27 mouse cellular contexts compared by ENCODE assay signal in genomic region chr1:87532346-87532745, GRCm38 (mm10). TPM values are rescaled to one million over a fixed set of nuclear protein-coding genes. Genes with fewer than 3 reads are reported as not detected.
DNase-seq lines count a peak whose midpoint lies in the region; ATAC-seq and TF ChIP-seq lines count a peak whose summit lies in the region.
"Had no signal": no experiment of that assay in that cellular context is flagged by ENCODE, and none has a peak within 500 bp of the region (broad histone marks: within the 10 kb centered on the region; RNA-seq: fewer than 3 reads in every experiment).

No protein-coding gene starts in this region.

- 76% methylated on average over 4 of the region's 4 CpGs for WGBS in forebrain, postnatal 0 days
- 81% methylated on average over 4 of the region's 4 CpGs for WGBS in forebrain, embryonic 10.5 days
- WGBS in liver, embryonic 12.5 days (ENCODE audit: insufficient replicate concordance), result 66% methylated on average over 4 of the region's 4 CpGs
- WGBS in liver, embryonic 15.5 days (ENCODE audit: insufficient replicate concordance), result 57% methylated on average over 4 of the region's 4 CpGs

- no peak overlapping the region for H3K4me3 ChIP-seq in forebrain, postnatal 0 days (ENCODE audit: low read depth, low read length)
- H3K4me3 ChIP-seq in forebrain, embryonic 10.5 days, result no peak overlapping the region
- no peak overlapping the region for H3K4me3 ChIP-seq in liver, embryonic 12.5 days
- H3K4me3 ChIP-seq in liver, embryonic 15.5 days (replicated peaks), result no peak overlapping the region
- H3K4me3 ChIP-seq: forebrain, embryonic 12.5 days; forebrain, embryonic 15.5 days; gastrocnemius, adult 2 months; hindbrain, embryonic 13.5 days had no signal

- H3K4me2 ChIP-seq in forebrain, postnatal 0 days (ENCODE audit: low read depth), result no peak overlapping the region
- H3K4me2 ChIP-seq in liver, embryonic 12.5 days, result no peak overlapping the region
- no peak overlapping the region for H3K4me2 ChIP-seq in liver, embryonic 15.5 days
- H3K4me2 ChIP-seq: forebrain, embryonic 12.5 days; forebrain, embryonic 15.5 days; heart, embryonic 11.5 days; hindbrain, embryonic 13.5 days had no signal

- H3K4me1 ChIP-seq in forebrain, postnatal 0 days (ENCODE audit: insufficient read depth), result no peaks in the 10 kb centered on the region
- H3K4me1 ChIP-seq in forebrain, embryonic 10.5 days, result no peaks in the 10 kb centered on the region
- no peaks in the 10 kb centered on the region for H3K4me1 ChIP-seq in liver, embryonic 12.5 days
- H3K4me1 ChIP-seq in liver, embryonic 15.5 days (replicated peaks), result no peaks in the 10 kb centered on the region
- H3K4me1 ChIP-seq: forebrain, embryonic 12.5 days; forebrain, embryonic 15.5 days; hindbrain, embryonic 13.5 days had no signal

- H3K36me3 ChIP-seq in forebrain, postnatal 0 days (ENCODE audit: insufficient read depth), result no peaks in the 10 kb centered on the region
- no peaks in the 10 kb centered on the region for H3K36me3 ChIP-seq in forebrain, embryonic 10.5 days (replicated peaks)
- no peaks in the 10 kb centered on the region for H3K36me3 ChIP-seq in liver, embryonic 12.5 days
- H3K36me3 ChIP-seq in liver, embryonic 15.5 days (replicated peaks), result no peaks in the 10 kb centered on the region
- H3K36me3 ChIP-seq: forebrain, embryonic 12.5 days; forebrain, embryonic 15.5 days; hindbrain, embryonic 13.5 days had no signal

- H3K9ac ChIP-seq in forebrain, postnatal 0 days, result no peak overlapping the region
- no peak overlapping the region for H3K9ac ChIP-seq in liver, embryonic 12.5 days
- H3K9ac ChIP-seq in liver, embryonic 15.5 days, result no peak overlapping the region
- H3K9ac ChIP-seq: forebrain, embryonic 12.5 days; forebrain, embryonic 15.5 days; hindbrain, embryonic 13.5 days had no signal

- DNase-seq in forebrain, postnatal 0 days, result no peak
- no peak for DNase-seq in forebrain, embryonic 10.5 days (ENCODE audit: extremely low spot score, low spot score)
- no peak for DNase-seq in adrenal gland, postnatal 25 days
- no peak for DNase-seq in layer of hippocampus, adult 18-20 months (ENCODE audit: low spot score in 2 of 2)
- DNase-seq: adrenal gland, adult 8-10 months; adrenal gland, postnatal 36 days; cerebellum, adult 18-20 months; cerebellum, adult 9-10 months; cerebellum, postnatal 14 days; gastrocnemius, adult 2 months; gastrocnemius, postnatal 14 days had no signal

- H3K27ac ChIP-seq in forebrain, postnatal 0 days (ENCODE audit: low read depth, low read length), result 0 out of 2 replicates have a peak overlapping the region, but pooled peaks have one; percentile 9
- H3K27ac ChIP-seq in forebrain, embryonic 10.5 days, result no peak overlapping the region
- no peak overlapping the region for H3K27ac ChIP-seq in liver, embryonic 12.5 days
- no peak overlapping the region for H3K27ac ChIP-seq in liver, embryonic 15.5 days (replicated peaks)
- H3K27ac ChIP-seq: forebrain, embryonic 12.5 days; forebrain, embryonic 15.5 days; gastrocnemius, adult 2 months; hindbrain, embryonic 13.5 days had no signal

- H3K9me3 ChIP-seq in forebrain, postnatal 0 days (ENCODE audit: low read length), result no peaks in the 10 kb centered on the region
- no peaks in the 10 kb centered on the region for H3K9me3 ChIP-seq in forebrain, embryonic 10.5 days
- no peaks in the 10 kb centered on the region for H3K9me3 ChIP-seq in liver, embryonic 12.5 days (replicated peaks)
- no peaks in the 10 kb centered on the region for H3K9me3 ChIP-seq in liver, embryonic 15.5 days (replicated peaks)
- H3K9me3 ChIP-seq: forebrain, embryonic 12.5 days; forebrain, embryonic 15.5 days; hindbrain, embryonic 13.5 days had no signal

- no peak for TF ChIP-seq CTCF in forebrain, postnatal 0 days (IDR thresholded peaks at IDR 0.05; ENCODE audit: low read depth)

- no peak for ATAC-seq in forebrain, postnatal 0 days
- 0 out of 2 replicates have a peak, but pooled peaks have one; percentile 42 for ATAC-seq in liver, embryonic 12.5 days
- peak; percentile 80 for ATAC-seq in liver, embryonic 15.5 days (ENCODE audit: insufficient read depth)
- ATAC-seq: activated CD4-positive, CD25-positive, alpha-beta regulatory T cell, adult 4 months; forebrain, embryonic 15.5 days; hindbrain, embryonic 16.5 days had no signal

- H3K27me3 ChIP-seq in forebrain, postnatal 0 days (ENCODE audit: insufficient read depth, low read length), result no peaks in the 10 kb centered on the region
- no peaks in the 10 kb centered on the region for H3K27me3 ChIP-seq in forebrain, embryonic 10.5 days (ENCODE audit: poor library complexity, severe bottlenecking)
- no peaks in the 10 kb centered on the region for H3K27me3 ChIP-seq in liver, embryonic 12.5 days (replicated peaks)
- no peaks in the 10 kb centered on the region for H3K27me3 ChIP-seq in liver, embryonic 15.5 days
- H3K27me3 ChIP-seq: forebrain, embryonic 12.5 days; forebrain, embryonic 15.5 days; hindbrain, embryonic 13.5 days had no signal

RNA-seq across cellular contexts. Expression of gene Neu2, which starts 22.7 kb away (rescaled TPM):
- total RNA-seq in forebrain, postnatal 0 days (2014; rRNA removed), result 0.38 and 1.4 TPM in 2 replicates
- 0.99 and 1.3 TPM in 2 replicates for polyA plus RNA-seq in forebrain, postnatal 0 days (2015; fragmentation: Nextera tagmentation; extraction: Ambion mirVana)
- not detected in 2 replicates for polyA plus RNA-seq in forebrain, embryonic 10.5 days (2016; fragmentation: Nextera tagmentation; extraction: Ambion mirVana)
- 0.43 and 0.67 TPM in 2 replicates for polyA plus RNA-seq in liver, embryonic 12.5 days (2016; fragmentation: Nextera tagmentation; extraction: Ambion mirVana)
- polyA plus RNA-seq in liver, embryonic 15.5 days (2015; fragmentation: Nextera tagmentation; extraction: Ambion mirVana), result 0.59 and 1.2 TPM in 2 replicates
- total RNA-seq in adrenal gland, postnatal 25 days (2021), result not detected in 2 replicates
- under 1 TPM; 0.43 to 0.69 TPM for total RNA-seq in layer of hippocampus, adult 18-20 months (2021)
- total RNA-seq: adrenal gland, adult 8-10 months; adrenal gland, postnatal 36 days; ES-E14; heart, adult 8-10 months; heart, postnatal 25 days; hematopoietic stem cell, adult 5-6 weeks had no signal
- polyA plus RNA-seq: activated CD4-positive, CD25-positive, alpha-beta regulatory T cell, adult 4 months; embryonic facial prominence, embryonic 11.5 days; embryonic facial prominence, embryonic 14.5 days; forebrain, embryonic 12.5 days; heart, embryonic 11.5 days; heart, embryonic 14.5 days; heart, postnatal 0 days had no signal

RNA-seq across cellular contexts. Expression of gene Ngef, which starts 41.3 kb away (rescaled TPM):
- total RNA-seq in forebrain, postnatal 0 days (2014; rRNA removed), result 67.2 and 85.0 TPM in 2 replicates
- 49.8 and 57.9 TPM in 2 replicates for polyA plus RNA-seq in forebrain, postnatal 0 days (2015; fragmentation: Nextera tagmentation; extraction: Ambion mirVana)
- polyA plus RNA-seq in forebrain, embryonic 10.5 days (2016; fragmentation: Nextera tagmentation; extraction: Ambion mirVana), result 3.6 and 4.7 TPM in 2 replicates
- polyA plus RNA-seq in liver, embryonic 12.5 days (2016; fragmentation: Nextera tagmentation; extraction: Ambion mirVana), result 2.5 and 2.9 TPM in 2 replicates
- 6.6 and 9.1 TPM in 2 replicates for polyA plus RNA-seq in liver, embryonic 15.5 days (2015; fragmentation: Nextera tagmentation; extraction: Ambion mirVana)
- total RNA-seq in adrenal gland, postnatal 25 days (2021), result 0.46 TPM in 1 of 2 replicates, not detected in the other
- total RNA-seq in layer of hippocampus, adult 18-20 months (2021), result 100 to 1,000 TPM; 112 to 115 TPM
- total RNA-seq: hematopoietic stem cell, adult 5-6 weeks had no signal
- polyA plus RNA-seq: activated CD4-positive, CD25-positive, alpha-beta regulatory T cell, adult 4 months had no signal
